30 mouse cellular contexts compared by ENCODE assay signal in genomic region chr12:80968605-80969004, GRCm38 (mm10). TPM values are rescaled to one million over a fixed set of nuclear protein-coding genes. Genes with fewer than 3 reads are reported as not detected.
DNase-seq lines count a peak whose midpoint lies in the region; ATAC-seq and TF ChIP-seq lines count a peak whose summit lies in the region.
"Had no signal": no experiment of that assay in that cellular context is flagged by ENCODE, and none has a peak within 500 bp of the region (broad histone marks: within the 10 kb centered on the region; RNA-seq: fewer than 3 reads in every experiment).

Gene Slc10a1, minus strand, starts transcription at chr12:80968705.

- H3K4me1 ChIP-seq in kidney, adult 2 months (ENCODE audit: control insufficient read depth, insufficient read depth, low read length): peaks cover 6% of the 10 kb centered on the region; the same call in 1 of the 2 replicates
- no peaks in the 10 kb centered on the region for H3K4me1 ChIP-seq in kidney, embryonic 14.5 days (ENCODE audit: control insufficient read depth, insufficient read depth, low read length)
- no peaks in the 10 kb centered on the region for H3K4me1 ChIP-seq in liver, embryonic 16.5 days (ENCODE audit: control insufficient read depth, low read depth, low read length)
- no peaks in the 10 kb centered on the region for H3K4me1 ChIP-seq in liver, embryonic 11.5 days (replicated peaks; ENCODE audit: control insufficient read depth, insufficient read depth, low read length)
- H3K4me1 ChIP-seq: embryonic facial prominence, embryonic 15.5 days; heart, embryonic 13.5 days had no signal

- no peaks in the 10 kb centered on the region for H3K9me3 ChIP-seq in kidney, embryonic 14.5 days (ENCODE audit: control insufficient read depth, low read length)
- no peaks in the 10 kb centered on the region for H3K9me3 ChIP-seq in liver, embryonic 16.5 days (replicated peaks; ENCODE audit: control insufficient read depth, low read length)
- H3K9me3 ChIP-seq in liver, embryonic 11.5 days (ENCODE audit: control insufficient read depth, low read length): no peaks in the 10 kb centered on the region
- H3K9me3 ChIP-seq: embryonic facial prominence, embryonic 12.5 days; embryonic facial prominence, embryonic 15.5 days; heart, embryonic 10.5 days; heart, embryonic 13.5 days had no signal

- no peak for TF ChIP-seq POLR2A in kidney, adult 2 months (IDR thresholded peaks at IDR 0.05; ENCODE audit: low read depth, low read length)

- H3K27me3 ChIP-seq in kidney, adult 2 months (replicated peaks; ENCODE audit: control insufficient read depth, insufficient read depth, low read length): no peaks in the 10 kb centered on the region
- H3K27me3 ChIP-seq in kidney, embryonic 14.5 days (ENCODE audit: control insufficient read depth, insufficient read depth, low read length): no peaks in the 10 kb centered on the region; the same call in 1 of the 2 replicates
- no peaks in the 10 kb centered on the region for H3K27me3 ChIP-seq in liver, embryonic 16.5 days (ENCODE audit: control insufficient read depth, insufficient read depth, low read depth, low read length)
- no peaks in the 10 kb centered on the region for H3K27me3 ChIP-seq in liver, embryonic 11.5 days (replicated peaks; ENCODE audit: control insufficient read depth, insufficient read depth, low read length)
- H3K27me3 ChIP-seq: CH12.LX; embryonic facial prominence, embryonic 12.5 days; embryonic facial prominence, embryonic 15.5 days; heart, embryonic 13.5 days had no signal

- no peak for TF ChIP-seq CTCF in kidney, adult 2 months (conservative IDR thresholded peaks at IDR 0.05; ENCODE audit: insufficient read depth, insufficient read length, low read depth, low read length)

- H3K36me3 ChIP-seq in kidney, adult 2 months (ENCODE audit: control insufficient read depth, insufficient read depth, low read length): no peaks in the 10 kb centered on the region
- H3K36me3 ChIP-seq in kidney, embryonic 14.5 days (ENCODE audit: control insufficient read depth, insufficient read depth, low read length): no peaks in the 10 kb centered on the region
- H3K36me3 ChIP-seq in liver, embryonic 16.5 days (ENCODE audit: control insufficient read depth, insufficient read depth): no peaks in the 10 kb centered on the region
- no peaks in the 10 kb centered on the region for H3K36me3 ChIP-seq in liver, embryonic 11.5 days (ENCODE audit: control insufficient read depth, insufficient read depth, low read length)
- H3K36me3 ChIP-seq: embryonic facial prominence, embryonic 12.5 days; embryonic facial prominence, embryonic 15.5 days; G1E; heart, embryonic 10.5 days; heart, embryonic 13.5 days had no signal

- H3K9ac ChIP-seq in kidney, embryonic 14.5 days (ENCODE audit: low read depth, low read length): no peak within 1 kb of the TSS
- no peak within 1 kb of the TSS for H3K9ac ChIP-seq in liver, embryonic 16.5 days (ENCODE audit: low read depth, low read length)
- no peak within 1 kb of the TSS for H3K9ac ChIP-seq in liver, embryonic 11.5 days (ENCODE audit: low read depth, low read length)
- H3K9ac ChIP-seq: embryonic facial prominence, embryonic 12.5 days; embryonic facial prominence, embryonic 15.5 days; forebrain, postnatal 0 days; heart, embryonic 13.5 days; hindbrain, embryonic 14.5 days had no signal

- H3K4me3 ChIP-seq in kidney, adult 2 months (ENCODE audit: insufficient read depth, low read depth, low read length): no peak within 1 kb of the TSS
- no peak within 1 kb of the TSS for H3K4me3 ChIP-seq in kidney, embryonic 14.5 days (ENCODE audit: low read length)
- H3K4me3 ChIP-seq in liver, embryonic 16.5 days (ENCODE audit: low read depth, low read length): peak within 1 kb of the TSS; percentile 22; the same call in 1 of the 2 replicates
- no peak within 1 kb of the TSS for H3K4me3 ChIP-seq in liver, embryonic 11.5 days (ENCODE audit: low read depth, low read length)
- H3K4me3 ChIP-seq: embryonic facial prominence, embryonic 12.5 days; embryonic facial prominence, embryonic 15.5 days; gastrocnemius, adult 2 months; heart, adult 2 months; heart, embryonic 10.5 days; heart, embryonic 13.5 days had no signal

- no peak for ATAC-seq in kidney, embryonic 14.5 days (ENCODE audit: low FRiP score, low TSS enrichment)
- no peak for ATAC-seq in liver, embryonic 16.5 days (ENCODE audit: low read depth)
- no peak for ATAC-seq in liver, embryonic 11.5 days (replicated peaks; ENCODE audit: low FRiP score)
- ATAC-seq: forebrain, embryonic 14.5 days; forebrain, postnatal 0 days; hindbrain, postnatal 0 days; Patski had no signal

- DNase-seq in adrenal gland, postnatal 14 days: no peak
- no peak for DNase-seq in adrenal gland, postnatal 25 days
- peak; percentile 26 for DNase-seq in kidney, adult 2 months
- no peak for DNase-seq in liver, embryonic 11.5 days (ENCODE audit: low spot score)
- DNase-seq in layer of hippocampus, adult 9-11 months: no peak
- DNase-seq: adrenal gland, adult 2 months; B cell, adult 2 months; cerebellum, adult 11 months; cerebellum, adult 2 months; cerebellum, adult 9-11 months; cerebellum, postnatal 25 days; forebrain, postnatal 0 days; gastrocnemius, adult 2 months; gastrocnemius, postnatal 14 days; heart, adult 2 months; heart, postnatal 14 days; heart, postnatal 4 days had no signal

- H3K4me2 ChIP-seq in kidney, embryonic 14.5 days (replicated peaks; ENCODE audit: low read depth, low read length): no peak within 1 kb of the TSS
- H3K4me2 ChIP-seq in liver, embryonic 16.5 days (ENCODE audit: low read depth, low read length): 0 out of 2 replicates have a peak within 1 kb of the TSS, but pooled peaks have one; percentile 6
- H3K4me2 ChIP-seq in liver, embryonic 11.5 days: no peak within 1 kb of the TSS
- H3K4me2 ChIP-seq: embryonic facial prominence, embryonic 12.5 days; embryonic facial prominence, embryonic 15.5 days; heart, embryonic 13.5 days; hindbrain, embryonic 14.5 days had no signal

- WGBS in kidney, adult 2 months: 62% methylated on average over 5 of the region's 5 CpGs
- 88% methylated on average over 5 of the region's 5 CpGs for WGBS in kidney, embryonic 14.5 days
- whole genome bisulfite sequencing in liver, embryonic 16.5 days (ENCODE audit: insufficient replicate concordance): 66% methylated on average over 5 of the region's 5 CpGs
- WGBS in liver, embryonic 11.5 days: 85% methylated on average over 5 of the region's 5 CpGs

- no peak within 1 kb of the TSS for H3K27ac ChIP-seq in kidney, adult 2 months (ENCODE audit: insufficient read depth, low read depth, low read length)
- H3K27ac ChIP-seq in kidney, embryonic 14.5 days (ENCODE audit: low read depth, low read length): no peak within 1 kb of the TSS
- H3K27ac ChIP-seq in liver, embryonic 16.5 days (ENCODE audit: low read length): peak within 1 kb of the TSS; percentile 38
- H3K27ac ChIP-seq in liver, embryonic 11.5 days (ENCODE audit: low read depth, low read length): no peak within 1 kb of the TSS
- H3K27ac ChIP-seq: embryonic facial prominence, embryonic 12.5 days; embryonic facial prominence, embryonic 15.5 days; gastrocnemius, adult 2 months; heart, adult 2 months; heart, embryonic 10.5 days; heart, embryonic 13.5 days; hindbrain, embryonic 14.5 days; hindbrain, postnatal 0 days had no signal

RNA-seq across cellular contexts. Expression of gene Slc10a1, which starts in this region (rescaled TPM):
- 3.0 and 59.5 TPM in 2 replicates for total RNA-seq in adrenal gland, postnatal 14 days (2021)
- 6.0 TPM in 1 of 2 replicates, not detected in the other for total RNA-seq in adrenal gland, postnatal 25 days (2021)
- polyA plus RNA-seq in kidney, adult 2 months (2012; rRNA removed): 0.38 and 0.79 TPM in 2 replicates
- polyA plus RNA-seq in kidney, embryonic 14.5 days (2014; fragmentation: Nextera tagmentation; extraction: Ambion mirVana): 0.37 and 0.46 TPM in 2 replicates
- polyA plus RNA-seq in liver, embryonic 16.5 days (2015; fragmentation: Nextera tagmentation; extraction: Ambion mirVana): 27.0 and 39.5 TPM in 2 replicates
- 0.47 and 0.95 TPM in 2 replicates for polyA plus RNA-seq in liver, embryonic 11.5 days (2014; fragmentation: Nextera tagmentation; extraction: Ambion mirVana)
- total RNA-seq: forebrain, postnatal 0 days; gastrocnemius, adult 2 months; gastrocnemius, postnatal 14 days; heart, adult 2 months; heart, postnatal 14 days; heart, postnatal 4 days; hindbrain, postnatal 0 days had no signal
- polyA plus RNA-seq: cerebellum, adult 2 months; forebrain, postnatal 0 days; frontal cortex, adult 2 months; G1E; heart, adult 2 months had no signal

Comparison
In these comparisons a context has a peak if more than half of its experiments do, and no peak if none do; other contexts are left out.
1. RNA of gene Slc10a1 (polyA plus RNA-seq): 27.0 to 39.5 TPM in liver, embryonic 16.5 days; 0.47 to 0.95 TPM in liver, embryonic 11.5 days, 0.37 to 0.46 TPM in kidney, embryonic 14.5 days and 0.38 to 0.79 TPM in kidney, adult 2 months; every median in the first group is over 10 times any median in the second.
2. Peak in DNase-seq in kidney, adult 2 months; RNA of the gene not detected or under 1 TPM.